ENCODE assay signal across 16 mouse cellular contexts in the genomic region with DNA sequence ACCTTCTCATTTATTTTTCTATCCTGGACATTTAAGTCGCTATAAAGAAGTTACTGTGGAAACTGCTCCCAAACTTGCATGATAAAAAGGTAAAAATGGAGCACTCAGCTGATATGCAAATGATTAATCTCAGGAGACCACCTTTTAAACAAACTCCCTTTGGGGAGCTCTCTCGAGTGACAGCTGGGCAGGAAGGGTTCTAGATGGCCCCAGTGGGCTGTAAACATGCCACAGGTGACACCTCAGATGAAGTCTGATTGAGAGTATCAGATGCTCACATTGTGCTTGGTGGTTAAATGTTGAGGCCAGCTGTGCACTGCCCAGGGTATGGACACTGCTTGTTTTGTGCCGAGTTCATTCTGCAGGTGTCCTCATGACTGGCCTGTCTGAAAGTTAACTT.
"Had no signal": no experiment of that assay in that cellular context is flagged by ENCODE, and none has a peak within 500 bp of the region (broad histone marks: within the 10 kb centered on the region; RNA-seq: fewer than 3 reads in every experiment).

No protein-coding gene starts in this region.

- H3K36me3 ChIP-seq: lung, embryonic 15.5 days; midbrain, embryonic 13.5 days had no signal

- H3K27me3 ChIP-seq: lung, embryonic 15.5 days; midbrain, embryonic 13.5 days; neural tube, embryonic 13.5 days had no signal

- ATAC-seq: midbrain, embryonic 13.5 days; midbrain, embryonic 16.5 days had no signal

- H3K4me3 ChIP-seq: layer of hippocampus, adult 2 months; lung, embryonic 15.5 days; midbrain, embryonic 13.5 days; myocyte; neural tube, embryonic 13.5 days had no signal

- H3K9me3 ChIP-seq: lung, embryonic 15.5 days; midbrain, embryonic 13.5 days; neural tube, embryonic 13.5 days had no signal

- H3K27ac ChIP-seq: kidney, postnatal 0 days; layer of hippocampus, adult 2 months; liver, embryonic 14.5 days; lung, embryonic 15.5 days; midbrain, embryonic 13.5 days; neural tube, embryonic 13.5 days had no signal

- DNase-seq: kidney, adult 2 months; layer of hippocampus, adult 9-11 months; lung, adult 18-20 months; lung, postnatal 14 days; lung, postnatal 4 days; thymus, adult 18-20 months; thymus, postnatal 14 days; thymus, postnatal 4 days had no signal
